Mouse (Mus musculus) ovary, postnatal 10 days (tissue): ENCODE data around the gene Amigo1.

Experiments
- DNase-seq: peaks from one replicate; pipeline ENCODE4 v3.0.0; 2022; ENCODE audit warnings: low spot score

Amigo1 gene

DNA sequence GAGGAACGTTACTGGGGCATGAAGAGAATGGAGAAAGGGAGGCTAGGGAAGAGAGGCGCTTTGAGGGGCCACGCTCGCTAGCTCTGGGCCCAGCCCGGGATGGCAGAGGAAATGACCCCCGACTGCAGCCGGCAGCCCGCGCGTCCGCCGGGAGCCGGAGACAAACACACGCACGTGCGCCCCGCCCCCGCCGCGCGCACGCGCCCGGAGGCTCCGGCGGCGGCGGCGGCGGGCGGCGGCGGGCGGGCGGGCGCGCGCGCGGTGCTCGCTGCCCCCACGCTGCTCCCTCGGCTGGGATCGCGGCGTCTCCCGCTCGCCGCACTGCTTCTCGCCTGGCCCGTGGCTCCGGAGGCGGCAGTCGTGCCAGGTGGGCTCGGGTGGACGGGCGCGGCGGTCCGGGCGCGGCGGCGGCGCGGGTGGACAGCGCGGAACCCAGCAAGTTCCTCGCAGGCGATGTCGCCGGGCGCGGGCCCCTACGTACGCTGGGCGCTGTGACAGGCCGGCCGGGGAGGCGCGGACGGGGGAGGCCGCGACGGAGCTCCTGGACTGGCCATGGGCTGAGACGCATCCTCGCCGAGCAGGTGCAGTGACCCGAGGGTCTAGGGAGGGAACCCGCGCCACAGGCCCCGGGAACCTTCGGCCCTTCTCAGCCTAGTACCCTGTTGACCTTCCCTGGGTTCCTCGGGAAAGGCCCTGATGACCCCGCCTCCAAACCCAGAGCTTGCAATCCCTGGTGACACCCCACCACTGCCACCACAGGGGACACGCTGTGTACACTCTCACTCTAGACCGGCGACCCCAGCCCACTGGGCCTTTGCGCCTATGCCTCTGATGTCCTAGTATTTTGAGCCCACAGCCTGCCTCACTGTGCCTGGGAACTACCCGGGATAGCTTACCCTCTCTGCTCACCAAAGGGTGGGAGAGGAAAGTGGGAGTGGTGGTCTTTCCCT lies at the start of gene Amigo1:
TSS of gene Amigo1 (plus strand) at position 238 of the 950 bp plus-strand sequence.
- DNase-seq = no peak

DNA sequence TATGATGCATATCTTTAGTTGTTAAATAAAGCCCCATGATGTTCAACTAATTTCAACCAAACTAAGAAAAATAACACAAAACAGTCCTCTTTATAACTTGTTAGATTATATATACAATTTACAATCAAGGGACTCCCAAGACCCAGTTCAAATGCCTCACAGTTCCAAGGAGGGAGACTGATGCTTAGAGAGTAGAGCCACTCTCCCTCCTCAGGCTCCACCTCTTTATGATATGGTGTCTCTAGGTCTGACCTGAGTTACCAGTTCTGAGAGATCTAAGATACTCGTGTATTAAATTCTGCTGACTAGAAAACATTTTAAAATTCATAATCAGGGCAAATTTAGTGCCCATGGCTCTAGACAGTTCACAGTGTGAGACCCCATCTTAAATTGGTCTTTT lies 47.0 kb upstream of the Amigo1 start:
- DNase-seq = no peak

DNA sequence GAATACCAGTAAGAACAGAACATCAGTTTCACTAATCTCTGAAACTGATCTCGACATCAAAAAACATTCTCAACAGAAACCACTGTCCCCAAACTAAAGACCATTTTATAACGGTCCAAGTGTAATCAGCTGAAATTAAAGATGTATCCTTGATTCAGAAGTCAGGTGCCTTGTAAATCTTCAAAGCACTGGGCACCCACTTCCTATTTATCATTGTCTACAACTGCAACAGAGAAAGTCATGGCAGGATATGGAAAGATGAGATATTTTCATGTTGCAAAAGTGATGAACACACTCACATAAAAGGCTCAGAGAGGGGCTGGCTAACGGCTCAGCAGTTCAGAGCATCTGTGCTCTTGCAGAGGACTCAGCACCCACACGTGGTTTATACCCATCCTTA lies 45.3 kb upstream of the Amigo1 start:
- DNase-seq = no peak

DNA sequence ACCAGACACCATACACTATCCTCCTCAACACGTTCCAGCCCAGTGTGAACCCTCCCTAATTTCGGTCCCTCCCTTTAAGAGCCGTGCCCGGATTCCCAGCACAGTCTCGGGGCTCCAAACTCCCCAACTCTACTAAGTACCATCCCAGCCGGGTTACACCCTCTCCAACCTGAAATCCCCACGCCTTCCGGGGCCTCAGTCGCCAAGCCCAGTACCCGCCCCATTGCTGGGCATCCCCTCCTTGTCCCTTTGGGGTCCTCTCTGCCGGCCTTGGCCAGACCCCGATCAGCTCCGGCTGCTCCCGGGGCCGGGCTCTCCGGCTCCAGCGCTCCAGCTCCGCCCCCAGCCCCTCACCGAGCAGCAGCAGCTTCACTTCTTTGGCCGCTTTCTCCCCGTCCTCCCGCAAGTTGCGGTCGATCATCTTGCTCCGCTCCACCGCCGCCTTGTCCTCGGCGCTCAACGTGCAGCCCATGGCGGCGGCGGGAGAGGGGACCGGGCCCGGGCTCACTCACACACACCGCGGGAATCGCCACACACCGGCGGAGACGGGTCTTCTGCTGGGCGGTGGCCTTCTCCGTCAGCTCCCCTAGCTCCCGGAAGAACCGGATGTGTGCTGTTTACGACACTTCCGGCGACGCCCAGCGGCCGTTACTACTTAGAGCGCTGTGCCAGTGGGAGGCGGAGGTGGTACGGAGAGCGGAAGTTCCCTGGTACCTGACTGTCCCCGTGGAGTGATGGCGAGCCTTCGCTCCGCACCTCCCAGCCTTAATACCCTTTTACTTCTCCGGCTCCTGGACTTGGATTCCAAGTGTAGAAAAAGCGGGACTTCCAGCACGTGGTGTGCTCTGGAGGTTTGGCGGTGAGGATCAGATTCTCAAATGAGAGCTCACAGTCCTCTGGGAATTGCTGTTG lies 40.3 kb upstream of the Amigo1 start, which contains the start of gene Gnai3:
TSS of gene Gnai3 (minus strand) at position 613 of the 912 bp plus-strand sequence.
- DNase-seq = peak; percentile 77

DNA sequence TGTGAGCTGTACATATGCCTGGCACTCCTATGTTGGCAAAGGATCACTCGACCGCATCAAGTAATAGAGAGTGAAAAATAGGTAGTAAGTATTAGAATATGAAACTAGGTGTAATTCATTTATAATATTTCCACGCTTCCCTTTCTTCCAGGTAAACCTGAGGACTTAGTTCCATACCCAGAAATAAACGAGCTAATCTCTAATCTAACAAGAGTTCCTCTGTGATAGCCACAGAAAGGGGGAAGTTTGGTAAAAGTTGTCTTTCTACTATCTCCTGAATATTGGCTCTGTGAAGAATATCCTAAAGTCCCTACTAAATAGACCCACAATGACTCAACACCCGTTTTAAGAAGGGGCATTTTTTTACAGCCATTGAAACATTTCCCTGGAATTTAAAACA lies 39.5 kb upstream of the Amigo1 start:
- DNase-seq = no peak

DNA sequence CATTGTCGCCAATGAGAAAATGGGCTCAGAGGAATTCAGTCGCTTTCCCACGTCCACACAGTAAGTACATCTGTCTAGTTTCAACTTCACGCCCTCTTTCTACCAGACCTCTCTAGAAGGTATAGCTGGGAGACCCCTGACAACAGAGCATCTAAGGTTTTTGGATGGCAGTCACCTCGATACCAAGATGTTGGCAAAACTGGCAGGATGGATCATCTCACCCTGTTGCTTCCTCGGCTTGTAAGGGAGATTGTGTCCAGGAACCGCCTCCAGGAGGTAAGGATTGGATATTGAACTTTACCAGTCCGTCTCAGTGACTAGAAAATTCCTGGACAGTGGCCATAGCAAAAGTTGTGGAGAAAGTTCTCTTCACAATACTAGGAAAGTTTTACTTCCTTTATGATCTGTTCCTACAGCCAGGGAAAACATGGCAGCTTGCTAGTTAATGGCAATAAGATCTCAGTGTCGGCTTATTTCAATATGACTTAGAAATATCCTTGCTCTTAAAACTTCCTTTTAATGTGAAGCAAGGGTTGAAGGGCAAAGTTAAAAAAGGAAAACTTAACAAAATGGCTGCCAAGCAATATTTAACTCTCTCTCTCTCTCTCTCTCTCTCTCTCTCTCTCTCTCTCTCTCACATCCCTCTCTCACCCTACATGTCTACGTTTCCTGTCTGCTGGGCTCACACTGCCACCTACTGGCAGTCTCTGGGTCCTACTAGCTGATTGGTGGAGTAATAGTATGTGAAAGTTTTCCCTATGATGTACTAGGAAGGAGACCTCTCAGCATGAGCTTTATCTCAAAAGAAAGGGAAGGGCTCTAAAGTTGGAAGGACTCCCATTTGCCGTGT lies 38.5 kb upstream of the Amigo1 start:
- DNase-seq = peak; percentile 78

DNA sequence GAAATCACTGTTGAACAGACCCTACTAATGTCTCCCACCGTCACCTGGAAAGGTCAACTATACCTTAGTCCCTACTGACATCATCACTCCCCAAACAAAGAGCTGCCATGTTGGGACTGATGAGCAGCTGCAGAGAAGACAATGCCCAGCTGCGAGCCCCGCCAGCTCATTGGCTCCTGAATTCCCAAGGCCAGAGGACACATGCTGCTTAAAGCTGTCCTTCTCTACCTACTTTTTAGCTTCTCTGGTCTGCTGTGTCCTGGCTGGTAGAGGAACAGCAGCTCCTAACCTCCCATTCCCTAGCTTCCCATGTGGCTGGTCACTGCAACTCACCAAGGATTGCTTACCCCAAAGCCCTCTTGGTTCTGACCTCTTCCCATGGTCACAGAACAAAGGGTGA lies 33.8 kb upstream of the Amigo1 start:
- DNase-seq = no peak

DNA sequence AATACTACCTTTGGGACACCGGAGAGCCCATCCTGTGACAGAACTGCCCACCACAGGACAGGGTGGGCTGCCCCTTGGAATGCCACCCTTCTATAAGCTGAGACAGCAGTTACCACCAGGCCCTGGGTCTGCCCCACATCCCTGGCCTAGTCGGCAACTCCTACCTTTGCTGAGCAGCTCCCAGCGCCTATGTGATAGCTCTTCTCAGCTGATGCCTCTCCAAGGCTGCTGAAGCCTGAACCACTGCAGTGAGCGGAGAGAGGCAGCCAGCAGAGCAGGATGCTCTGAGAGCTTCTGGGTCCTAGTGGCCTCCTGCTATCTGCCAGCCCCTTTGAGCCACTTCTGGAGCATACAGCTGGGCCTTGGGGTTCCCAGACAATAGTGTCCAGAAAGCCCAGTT lies 31.5 kb upstream of the Amigo1 start, which contains the start of gene Gpr61:
TSS of gene Gpr61 (minus strand) at position 227 of the 400 bp plus-strand sequence.
- DNase-seq = no peak

DNA sequence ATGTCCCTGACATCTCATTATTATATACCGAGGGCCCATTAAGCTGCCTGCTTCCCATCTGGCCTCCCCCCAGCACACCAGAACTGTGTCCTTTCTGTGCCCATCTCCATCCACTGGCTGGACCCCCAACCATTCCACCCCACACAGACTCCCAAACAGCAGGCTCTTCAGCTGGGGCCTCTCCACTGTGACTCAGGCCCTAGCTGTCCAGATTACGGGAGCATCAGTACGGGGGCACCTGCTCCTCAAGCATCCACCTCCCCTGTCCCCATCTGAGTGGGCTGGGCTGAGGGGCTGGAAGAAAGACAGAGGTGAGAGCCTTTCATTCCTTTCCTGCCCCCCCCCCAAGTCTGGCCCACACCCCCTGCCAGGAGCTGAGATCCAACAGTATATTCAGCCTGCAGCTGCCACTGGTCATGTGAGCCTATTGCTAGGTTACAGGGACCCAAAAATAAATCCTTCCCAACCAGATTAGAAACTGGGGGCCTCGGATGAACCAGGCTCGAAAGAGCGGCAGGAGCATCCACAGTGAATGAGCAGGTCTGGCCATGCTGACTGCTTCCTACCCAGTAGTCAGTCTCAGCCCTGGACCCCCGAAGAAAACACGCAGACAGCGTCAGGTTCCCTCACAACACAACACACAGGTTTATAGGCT lies 27.6 kb upstream of the Amigo1 start:
- DNase-seq = no peak

DNA sequence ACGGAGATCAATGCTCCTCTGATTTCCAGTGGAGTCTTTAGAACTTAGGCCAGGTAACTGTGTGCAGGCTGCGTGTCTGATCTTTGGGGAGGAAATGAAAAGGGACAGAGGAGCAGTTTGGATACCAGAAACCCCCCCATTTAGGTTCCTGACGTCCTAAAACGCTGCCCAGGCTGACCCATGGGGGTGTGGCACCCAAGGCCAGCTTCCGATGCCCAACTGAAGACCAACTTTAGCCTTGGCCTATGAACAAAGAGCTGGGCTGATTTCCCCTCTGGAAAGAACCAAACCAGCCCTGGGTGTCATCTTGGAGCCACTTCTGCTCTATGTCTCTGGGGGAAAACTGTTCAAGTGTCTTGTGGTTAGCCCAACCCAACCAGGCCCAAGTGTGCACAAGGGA lies 22.0 kb upstream of the Amigo1 start:
- no peak for DNase-seq

DNA sequence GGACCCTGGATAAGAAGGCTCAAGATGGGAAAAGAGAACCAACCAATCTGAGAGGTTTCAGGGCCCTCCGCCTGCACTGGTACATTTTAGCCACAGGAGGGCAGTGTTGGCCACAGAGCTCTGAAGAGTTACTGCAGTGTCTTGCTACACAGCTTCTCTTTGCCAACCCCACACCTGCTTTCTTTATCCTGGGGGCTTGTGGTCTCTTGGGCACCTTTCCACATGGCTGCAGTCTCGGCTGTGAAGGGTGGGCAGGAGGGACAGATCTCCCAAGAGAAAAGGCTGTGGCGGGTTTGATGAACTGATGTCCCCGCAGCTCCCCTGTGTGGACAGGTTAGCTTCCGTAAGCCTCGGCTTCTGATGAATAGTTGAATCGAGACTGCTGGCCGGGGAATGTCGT lies 21.3 kb upstream of the Amigo1 start:
- no peak for DNase-seq

DNA sequence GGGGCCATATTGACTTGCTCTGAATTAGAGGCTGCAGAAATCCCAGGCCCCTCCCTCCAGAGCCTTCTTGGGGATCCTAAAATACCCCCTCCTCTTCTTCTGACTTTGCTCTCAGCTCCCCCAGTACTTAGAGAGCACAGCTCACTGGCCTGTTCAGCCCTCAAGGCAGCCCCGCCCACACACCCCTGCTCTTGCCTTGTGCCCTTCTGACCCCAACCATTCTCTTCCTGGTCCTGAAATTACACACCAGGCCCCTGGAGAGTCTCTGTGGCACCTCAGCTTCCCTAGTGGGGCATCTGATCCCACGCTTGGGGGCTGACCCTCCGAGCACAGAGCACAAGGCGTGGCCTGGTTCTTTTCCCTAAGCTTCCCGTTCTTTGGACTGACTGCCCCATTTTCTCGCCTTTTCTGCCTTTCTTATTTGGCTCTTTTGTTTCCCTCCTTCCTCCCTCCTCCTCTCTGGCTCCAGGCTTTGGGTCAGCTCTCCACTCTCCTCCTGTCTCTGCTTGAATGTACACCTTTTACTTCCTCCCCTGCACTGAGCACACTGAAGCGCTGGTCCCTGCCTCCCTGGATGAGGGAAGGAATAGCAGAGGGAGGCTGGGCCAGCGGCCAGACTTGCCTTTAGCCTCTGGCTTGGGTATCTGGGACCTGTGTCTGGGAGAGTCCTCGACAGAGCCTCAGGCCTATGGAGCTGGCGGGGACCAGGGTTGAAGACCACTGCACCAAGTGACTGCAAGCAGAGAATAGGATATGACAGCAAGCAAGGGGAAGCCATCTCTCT lies 20.4 kb upstream of the Amigo1 start:
- DNase-seq = no peak

DNA sequence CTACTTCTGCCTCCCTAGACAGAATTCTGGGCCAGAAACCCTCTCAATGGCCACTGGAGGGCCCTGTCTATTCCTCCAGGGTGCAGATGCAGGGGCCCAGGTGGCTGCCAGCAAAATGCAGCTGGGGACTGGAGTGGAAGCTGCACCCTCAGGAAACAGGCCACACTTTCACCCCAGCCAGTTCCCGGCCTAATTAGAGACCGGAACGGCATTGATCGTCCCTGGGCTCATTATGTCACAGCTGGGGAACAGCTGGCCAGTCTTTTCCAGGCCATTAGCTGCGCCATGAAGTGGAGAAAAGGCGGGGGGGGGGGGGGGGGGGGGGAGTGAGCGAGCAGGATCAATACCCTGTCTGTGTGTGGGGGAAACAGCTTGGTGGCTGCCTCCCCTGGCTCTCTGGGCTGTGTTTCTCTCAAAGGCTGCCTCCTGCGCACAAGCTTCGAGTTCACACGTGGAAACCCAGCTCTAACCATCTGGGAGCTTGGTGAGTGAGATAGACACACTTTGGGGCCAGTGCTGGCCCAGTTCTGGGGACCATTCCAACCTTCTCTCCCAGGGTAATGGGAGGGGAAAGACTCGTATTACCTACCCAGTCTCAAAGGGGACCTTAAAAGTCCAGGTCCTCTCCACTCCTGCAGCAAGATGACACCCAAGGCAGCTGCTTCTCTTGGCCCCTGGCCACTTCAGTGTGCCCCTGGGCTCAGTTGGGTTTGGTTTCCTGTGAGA lies 19.5 kb upstream of the Amigo1 start:
- no peak for DNase-seq

DNA sequence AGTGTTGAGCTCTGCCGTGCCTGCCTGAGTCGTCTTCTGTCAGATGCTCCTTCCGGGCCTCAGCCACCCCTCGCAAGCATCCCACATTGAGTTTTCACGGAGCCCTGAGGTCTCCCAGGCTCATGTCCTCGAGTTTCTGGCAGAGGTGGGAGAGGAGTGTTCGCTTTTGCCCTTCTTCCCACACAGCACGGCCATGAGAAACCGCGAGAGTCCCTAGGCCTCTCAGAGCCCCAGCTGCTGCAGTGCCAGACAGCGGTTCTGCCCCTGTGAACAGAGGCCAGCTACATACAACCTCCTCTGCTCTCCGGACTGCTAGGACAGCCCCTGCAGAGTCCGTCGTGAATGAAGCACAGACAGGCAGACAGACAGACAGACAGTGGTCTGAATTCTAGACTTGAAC lies 18.6 kb upstream of the Amigo1 start:
- DNase-seq = no peak

DNA sequence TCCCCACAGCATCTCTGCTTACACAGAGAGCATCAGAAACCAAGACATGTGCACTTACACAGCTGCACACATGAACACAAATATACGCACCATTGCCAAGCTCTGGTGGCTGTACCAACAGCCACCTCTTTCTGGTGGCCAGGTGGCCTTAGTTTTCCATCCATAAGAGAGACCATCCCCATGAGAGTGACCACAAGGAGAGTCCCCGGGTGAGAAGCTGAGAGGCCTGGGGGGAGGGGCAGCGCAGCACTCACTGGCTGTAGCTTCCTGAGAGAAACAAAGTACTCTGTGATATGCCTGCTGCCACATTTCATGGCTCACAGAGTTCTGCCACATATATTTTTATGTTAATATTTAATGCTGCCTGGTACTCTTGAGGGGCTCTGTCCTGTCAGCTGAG lies 16.9 kb upstream of the Amigo1 start:
- DNase-seq = no peak

DNA sequence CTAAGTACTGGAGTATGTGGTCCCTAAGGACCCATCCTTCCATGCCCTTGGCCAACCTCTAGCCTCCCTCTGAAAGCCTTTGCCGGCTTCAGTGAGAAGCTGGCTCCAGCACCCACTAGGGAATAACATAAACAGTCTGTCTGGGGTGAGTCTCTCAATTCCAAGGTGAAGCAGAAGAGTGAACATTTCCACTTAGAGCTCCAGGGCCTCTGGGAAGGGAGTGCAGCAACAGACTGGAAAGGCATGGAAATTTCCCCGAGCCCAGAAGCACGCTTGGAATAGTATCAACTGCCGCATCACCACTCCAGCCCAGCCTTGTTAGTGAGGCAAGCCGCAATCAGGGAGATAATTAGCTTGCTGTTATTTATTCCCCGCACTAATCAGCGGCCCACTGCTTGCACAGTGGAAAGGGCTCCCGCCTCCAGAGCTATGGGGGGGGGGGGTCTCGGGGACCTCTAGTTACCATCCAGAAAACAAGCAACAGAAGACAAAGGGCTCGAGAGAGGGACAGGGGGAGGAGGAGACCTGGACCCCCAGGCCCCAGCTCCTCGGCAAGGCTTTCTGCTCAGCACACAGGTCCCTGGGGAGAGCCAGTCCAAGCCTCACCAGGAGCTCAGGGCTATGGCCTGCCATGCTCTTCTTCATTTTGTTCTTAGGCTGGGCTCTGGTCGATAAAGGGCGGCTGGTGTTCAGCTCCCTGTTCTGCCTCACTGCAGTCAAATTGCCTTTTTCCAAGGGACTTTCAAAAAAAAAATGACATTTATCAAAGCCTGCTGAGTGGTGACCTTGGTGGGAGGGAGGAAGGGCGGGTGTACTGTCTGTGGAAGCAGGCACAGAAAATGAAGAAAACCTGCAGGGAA lies 11.2 kb upstream of the Amigo1 start:
- no peak for DNase-seq

DNA sequence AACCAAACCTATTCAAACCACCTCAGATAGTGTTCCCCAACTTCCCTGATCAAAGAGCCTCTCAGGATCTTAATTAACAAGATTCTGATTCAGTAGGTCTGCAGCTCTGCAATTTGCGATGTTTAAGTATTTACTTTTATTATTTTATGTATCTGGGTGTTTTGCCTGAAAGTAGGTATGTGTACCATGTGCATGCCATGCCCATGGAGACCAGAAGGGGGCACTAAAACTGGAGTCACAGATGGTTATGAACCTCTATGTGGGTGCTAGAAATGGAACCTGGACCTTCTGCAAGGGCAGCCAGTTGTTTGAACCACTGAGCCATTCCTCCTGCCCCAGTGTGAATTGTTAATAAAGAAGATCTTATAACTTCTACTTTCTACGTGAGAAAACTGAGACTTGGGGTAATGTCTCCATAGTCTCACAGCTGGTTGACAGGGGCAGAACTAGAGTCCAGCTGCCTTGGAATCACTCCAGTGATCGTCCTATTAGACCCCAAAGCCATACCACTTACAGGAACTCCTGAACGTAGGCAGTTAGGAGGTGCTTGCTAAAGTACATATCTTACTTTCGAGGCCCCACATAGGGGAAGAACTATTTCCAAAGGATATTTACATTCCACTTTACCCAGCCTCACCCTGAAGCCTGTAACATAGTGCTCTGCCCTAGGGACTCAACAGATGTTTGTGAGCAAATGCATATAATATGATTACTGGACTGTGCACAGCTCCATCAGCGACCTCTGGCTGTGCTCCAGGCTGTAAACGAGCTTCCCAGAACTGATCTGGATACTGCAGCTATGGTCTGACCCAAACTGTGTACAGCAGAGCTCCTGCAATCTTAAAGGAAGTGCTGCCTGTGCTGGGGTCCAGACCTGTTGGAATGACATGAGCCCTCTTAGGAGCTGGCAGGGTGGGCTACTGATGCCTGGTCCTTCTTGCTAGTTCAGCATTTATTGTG lies 7.1 kb upstream of the Amigo1 start:
- no peak for DNase-seq

DNA sequence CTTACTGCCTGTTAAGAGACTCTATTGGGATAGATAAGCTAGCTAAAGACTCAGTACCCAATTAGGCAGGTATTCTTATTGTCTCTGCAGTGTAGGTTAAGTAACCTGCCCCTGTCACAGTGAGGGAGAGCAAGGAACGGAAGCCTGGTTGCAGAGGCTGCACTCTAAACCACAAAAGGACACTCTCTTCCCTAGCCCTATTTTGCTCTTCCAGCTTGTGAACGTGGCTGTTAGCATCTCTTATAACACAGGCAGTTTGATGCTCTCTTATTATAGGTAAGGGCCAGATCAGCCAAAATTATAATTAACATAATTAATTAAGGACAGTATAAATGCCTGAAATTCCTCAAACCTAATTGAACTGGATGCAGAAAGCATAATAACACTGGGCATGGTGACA lies 5.6 kb upstream of the Amigo1 start:
- DNase-seq = no peak
